Mouse (Mus musculus) embryo, embryonic 9.5 days (tissue): ENCODE data around the gene Olfr1028.

ENCODE experiments used
- DNase-seq: peaks from one replicate; pipeline ENCODE4 v3.0.0-alpha.2; 2017; ENCODE audit errors: extremely low spot score

The Olfr1028 gene

GRCm38 (mm10) chr2:85950137-85950536 is at the start of gene Olfr1028:
Gene Olfr1028 (plus strand): TSS chr2:85950437.
- DNase-seq = no peak

DNA sequence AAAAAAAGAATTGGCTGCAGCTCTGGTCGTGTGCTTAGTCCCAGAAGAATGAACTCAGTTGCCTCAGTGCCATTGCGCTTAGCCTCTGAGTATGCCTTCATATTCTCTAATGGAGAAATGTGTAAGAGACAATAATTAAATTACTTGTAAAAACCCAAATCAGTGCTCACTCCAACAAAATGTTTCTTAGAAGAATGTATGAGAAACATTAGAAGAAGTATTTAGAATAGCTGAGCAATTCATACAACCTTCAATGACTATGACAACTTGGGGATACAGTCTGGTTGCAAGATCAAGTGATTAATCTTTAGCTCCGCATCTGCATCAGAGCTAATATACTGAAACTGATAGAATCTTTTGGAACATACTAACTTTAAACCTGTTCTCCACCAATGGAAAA is 45.3 kb upstream of the Olfr1028 start, which contains the start of gene Olfr1024:
TSS of gene Olfr1024 (minus strand) at position 101 of the 400 bp plus-strand sequence.
- no peak for DNase-seq

GRCm38 (mm10) chr2:85913197-85913596 is 37.0 kb upstream of the Olfr1028 start:
- DNase-seq = no peak

GRCm38 (mm10) chr2:85914893-85915292 is 35.3 kb upstream of the Olfr1028 start, which contains the start of gene Olfr1025-ps1:
Gene Olfr1025-ps1 (plus strand): TSS chr2:85915193.
- no peak for DNase-seq

DNA sequence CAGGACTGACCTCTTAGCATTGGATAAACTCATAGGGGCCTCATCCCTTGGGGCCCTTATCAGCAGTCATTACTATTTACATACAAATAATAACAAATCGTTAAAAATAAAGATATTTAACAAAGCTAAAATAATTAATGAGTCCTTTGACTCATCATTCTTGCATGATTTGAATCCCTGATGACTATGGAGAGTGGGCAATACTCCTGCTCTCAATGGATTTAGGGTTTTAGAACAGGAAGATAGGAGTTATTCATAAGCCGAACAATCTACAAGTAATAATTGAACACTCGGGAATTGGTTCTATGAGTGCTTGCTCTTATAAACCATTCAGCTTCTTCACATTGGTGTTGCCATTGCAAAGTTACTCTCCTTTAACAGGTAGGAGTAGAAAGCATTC is 29.0 kb upstream of the Olfr1028 start, which contains the start of gene Olfr1026:
TSS of gene Olfr1026 (plus strand) at position 301 of the 400 bp plus-strand sequence.
- DNase-seq = no peak

- no peak for DNase-seq
Measured at GRCm38 (mm10) chr2:85973595-85973994, 23.4 kb downstream of the Olfr1028 start, which contains the start of gene Olfr1029. Gene Olfr1029 (plus strand): TSS chr2:85973895.

- no peak for DNase-seq
Measured at GRCm38 (mm10) chr2:85978976-85979375, 28.7 kb downstream of the Olfr1028 start, which contains the start of gene Olfr1030. Gene Olfr1030 (plus strand): TSS chr2:85979276.

DNA sequence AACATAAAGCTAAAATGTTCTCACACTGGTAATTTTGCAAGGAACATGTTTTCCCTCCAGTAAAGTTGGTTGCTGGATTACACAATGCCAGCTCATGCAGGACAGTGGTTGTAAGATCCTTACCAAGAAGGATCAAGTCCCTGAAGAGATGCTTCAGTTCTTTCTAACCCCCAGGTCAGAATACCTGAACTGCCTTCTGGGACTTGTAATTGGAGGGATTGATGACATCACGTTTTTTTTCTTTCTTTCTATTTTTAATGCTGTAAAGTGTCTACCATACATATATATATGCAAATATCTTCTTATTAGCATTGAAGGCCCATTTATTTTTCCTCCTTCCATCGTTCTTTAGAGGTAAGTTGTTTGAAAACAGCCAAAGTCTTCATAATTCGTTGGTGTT is 39.8 kb downstream of the Olfr1028 start, which contains the start of gene Olfr1031:
TSS of gene Olfr1031 (plus strand) at position 301 of the 400 bp plus-strand sequence.
- no peak for DNase-seq
